Mouse (Mus musculus): Measurements from ENCODE around the gene Cblb.

The Cblb gene

GRCm38 (mm10) chr16:52222896-52223295, 191.9 kb downstream of the Cblb start:
- DNase-seq = no peak

GRCm38 (mm10) chr16:52229446-52229845, 198.4 kb downstream of the Cblb start:
- no peak for DNase-seq

GRCm38 (mm10) chr16:52229930-52230329, 198.9 kb downstream of the Cblb start:
- DNase-seq = no peak

GRCm38 (mm10) chr16:52242144-52242543, 211.1 kb downstream of the Cblb start:
- DNase-seq = no peak

- no peak for DNase-seq
Observed at GRCm38 (mm10) chr16:52243421-52243973, 212.5 kb downstream of the Cblb start.

GRCm38 (mm10) chr16:52250196-52250595, 219.2 kb downstream of the Cblb start:
- no peak for DNase-seq

- DNase-seq = no peak
Observed at GRCm38 (mm10) chr16:52250935-52251334, 219.9 kb downstream of the Cblb start.
